Mouse (Mus musculus): Measurements from ENCODE around the gene B3galt6. TPM values are rescaled to one million over a fixed set of nuclear protein-coding genes. Genes with fewer than 3 reads are reported as not detected.

Gene B3galt6
- polyA plus RNA-seq, 1 experiment from 2014 or later, result 14.5 TPM

GRCm38 (mm10) chr4:155943049-155943452 is 49.4 kb downstream of the B3galt6 start:
- Histone ChIP-seq H3K9ac (ENCODE audit: low read depth, low read length) (peak overlapping the region; percentile 89), H3K27ac (peak overlapping the region; percentile 88), H3K4me1 (replicated peaks; ENCODE audit: insufficient read depth, low read length) (peaks cover 13% of the 10 kb centered on the region), H3K27me3 (ENCODE audit: insufficient read depth, low read length) (no peaks in the 10 kb centered on the region), H3K36me3 (ENCODE audit: insufficient read depth, low read length) (0 out of 2 replicates have a peak, but pooled peaks cover 15% of the 10 kb centered on the region), H3K9me3 (replicated peaks; ENCODE audit: low read length) (no peaks in the 10 kb centered on the region), H3K4me2 (ENCODE audit: low read length) (peak overlapping the region; percentile 95), H3K4me3 (replicated peaks; ENCODE audit: low read depth, low read length) (peak overlapping the region; percentile 85)
- ATAC-seq (replicated peaks; ENCODE audit: low FRiP score, low read depth) (peak; percentile 20), DNase-seq (ENCODE audit: low spot score) (peak; percentile 29)
- TF ChIP-seq CTCF (IDR thresholded peaks at IDR 0.05; ENCODE audit: low read depth), result no peak
- under 1% methylated on average over 17 of the region's 17 CpGs for WGBS

Other genes with a start within 250 kb of the B3galt6 start
- 92.1 and 92.2 TPM in 2 replicates for gene Atad3a, start 231.6 kb downstream of the B3galt6 start, polyA plus RNA-seq (2015; fragmentation: Nextera tagmentation; extraction: Ambion mirVana)
- gene Vwa1, start 218.0 kb downstream of the B3galt6 start, polyA plus RNA-seq (2015; fragmentation: Nextera tagmentation; extraction: Ambion mirVana), result 14.8 and 16.4 TPM in 2 replicates
- 0.16 and 0.22 TPM in 2 replicates for gene Tmem88b, start 206.8 kb downstream of the B3galt6 start, polyA plus RNA-seq (2015; fragmentation: Nextera tagmentation; extraction: Ambion mirVana)
- gene Ankrd65, start 202.2 kb downstream of the B3galt6 start, polyA plus RNA-seq (2015; fragmentation: Nextera tagmentation; extraction: Ambion mirVana), result 0.28 and 0.29 TPM in 2 replicates
- 283 and 294 TPM in 2 replicates for gene Mrpl20, start 189.8 kb downstream of the B3galt6 start, polyA plus RNA-seq (2015; fragmentation: Nextera tagmentation; extraction: Ambion mirVana)
- gene Ccnl2, start 180.2 kb downstream of the B3galt6 start, polyA plus RNA-seq (2015; fragmentation: Nextera tagmentation; extraction: Ambion mirVana), result 103 and 109 TPM in 2 replicates
- 169 and 171 TPM in 2 replicates for gene Aurkaip1, start 161.4 kb downstream of the B3galt6 start, polyA plus RNA-seq (2015; fragmentation: Nextera tagmentation; extraction: Ambion mirVana)
- 100 and 111 TPM in 2 replicates for gene Mxra8, start 153.0 kb downstream of the B3galt6 start, polyA plus RNA-seq (2015; fragmentation: Nextera tagmentation; extraction: Ambion mirVana)
- gene Dvl1, start 145.2 kb downstream of the B3galt6 start, polyA plus RNA-seq (2015; fragmentation: Nextera tagmentation; extraction: Ambion mirVana), result 9.9 and 16.6 TPM in 2 replicates
- 0.18 TPM in 2 replicates for gene Tas1r3, start 129.3 kb downstream of the B3galt6 start, polyA plus RNA-seq (2015; fragmentation: Nextera tagmentation; extraction: Ambion mirVana)
- gene Cptp, start 123.2 kb downstream of the B3galt6 start, polyA plus RNA-seq (2015; fragmentation: Nextera tagmentation; extraction: Ambion mirVana), result 14.8 and 17.2 TPM in 2 replicates
- 40.3 and 45.7 TPM in 2 replicates for gene Ints11, start 123.1 kb downstream of the B3galt6 start, polyA plus RNA-seq (2015; fragmentation: Nextera tagmentation; extraction: Ambion mirVana)
- gene Pusl1, start 100.9 kb downstream of the B3galt6 start, polyA plus RNA-seq (2015; fragmentation: Nextera tagmentation; extraction: Ambion mirVana), result 33.8 and 38.0 TPM in 2 replicates
- 8.2 and 8.4 TPM in 2 replicates for gene Acap3, start 100.8 kb downstream of the B3galt6 start, polyA plus RNA-seq (2015; fragmentation: Nextera tagmentation; extraction: Ambion mirVana)
- gene Ube2j2, start 48.8 kb downstream of the B3galt6 start, polyA plus RNA-seq (2015; fragmentation: Nextera tagmentation; extraction: Ambion mirVana), result 99.7 and 108 TPM in 2 replicates
- gene C1qtnf12, start 30.3 kb downstream of the B3galt6 start, polyA plus RNA-seq (2015; fragmentation: Nextera tagmentation; extraction: Ambion mirVana), result 113 and 116 TPM in 2 replicates
- 178 and 183 TPM in 2 replicates for gene Sdf4, start 223 bp upstream of the B3galt6 start, polyA plus RNA-seq (2015; fragmentation: Nextera tagmentation; extraction: Ambion mirVana)
- gene Tnfrsf4, start 21.2 kb upstream of the B3galt6 start, polyA plus RNA-seq (2015; fragmentation: Nextera tagmentation; extraction: Ambion mirVana), result 0.70 and 0.88 TPM in 2 replicates
- 1.3 TPM in 2 replicates for gene Tnfrsf18, start 33.5 kb upstream of the B3galt6 start, polyA plus RNA-seq (2015; fragmentation: Nextera tagmentation; extraction: Ambion mirVana)
- gene Ttll10, start 66.8 kb upstream of the B3galt6 start, polyA plus RNA-seq (2015; fragmentation: Nextera tagmentation; extraction: Ambion mirVana), result 5.6 and 6.0 TPM in 2 replicates
- 11.8 and 15.3 TPM in 2 replicates for gene 9430015G10Rik, start 117.3 kb upstream of the B3galt6 start, polyA plus RNA-seq (2015; fragmentation: Nextera tagmentation; extraction: Ambion mirVana)
- gene Rnf223, start 137.9 kb upstream of the B3galt6 start, polyA plus RNA-seq (2015; fragmentation: Nextera tagmentation; extraction: Ambion mirVana), result 0.17 and 0.27 TPM in 2 replicates
- 76.5 and 79.8 TPM in 2 replicates for gene Agrn, start 204.8 kb upstream of the B3galt6 start, polyA plus RNA-seq (2015; fragmentation: Nextera tagmentation; extraction: Ambion mirVana)
- gene Isg15, start 208.2 kb upstream of the B3galt6 start, polyA plus RNA-seq (2015; fragmentation: Nextera tagmentation; extraction: Ambion mirVana), result 14.9 and 20.6 TPM in 2 replicates
- 4.8 and 5.1 TPM in 2 replicates for gene AW011738, start 210.7 kb upstream of the B3galt6 start, polyA plus RNA-seq (2015; fragmentation: Nextera tagmentation; extraction: Ambion mirVana)
- 0.56 and 0.71 TPM in 2 replicates for gene Perm1, start 223.2 kb upstream of the B3galt6 start, polyA plus RNA-seq (2015; fragmentation: Nextera tagmentation; extraction: Ambion mirVana)
- gene Plekhn1, start 242.2 kb upstream of the B3galt6 start, polyA plus RNA-seq (2015; fragmentation: Nextera tagmentation; extraction: Ambion mirVana), result 12.7 and 13.1 TPM in 2 replicates
- 49.2 and 50.7 TPM in 2 replicates for gene Noc2l, start 243.4 kb upstream of the B3galt6 start, polyA plus RNA-seq (2015; fragmentation: Nextera tagmentation; extraction: Ambion mirVana)